Mouse (Mus musculus): ENCODE data around the gene Ambn. TPM values are rescaled to one million over a fixed set of nuclear protein-coding genes. Genes with fewer than 3 reads are reported as not detected.
"Not testable (repeated sequence)": the region's sequence is repeated elsewhere in the genome, so short reads cannot be mapped to it uniquely, and the experiment has no call there.

Gene Ambn
- total RNA-seq (2017), result not detected in 3 replicates

GRCm38 (mm10) chr5:88455691-88456090 is at the start of gene Ambn:
Gene Ambn (plus strand): TSS chr5:88455991.
- no peak for ATAC-seq (replicated peaks; ENCODE audit: insufficient number of reproducible peaks, low FRiP score, low TSS enrichment, poor library complexity, severe bottlenecking)

DNA sequence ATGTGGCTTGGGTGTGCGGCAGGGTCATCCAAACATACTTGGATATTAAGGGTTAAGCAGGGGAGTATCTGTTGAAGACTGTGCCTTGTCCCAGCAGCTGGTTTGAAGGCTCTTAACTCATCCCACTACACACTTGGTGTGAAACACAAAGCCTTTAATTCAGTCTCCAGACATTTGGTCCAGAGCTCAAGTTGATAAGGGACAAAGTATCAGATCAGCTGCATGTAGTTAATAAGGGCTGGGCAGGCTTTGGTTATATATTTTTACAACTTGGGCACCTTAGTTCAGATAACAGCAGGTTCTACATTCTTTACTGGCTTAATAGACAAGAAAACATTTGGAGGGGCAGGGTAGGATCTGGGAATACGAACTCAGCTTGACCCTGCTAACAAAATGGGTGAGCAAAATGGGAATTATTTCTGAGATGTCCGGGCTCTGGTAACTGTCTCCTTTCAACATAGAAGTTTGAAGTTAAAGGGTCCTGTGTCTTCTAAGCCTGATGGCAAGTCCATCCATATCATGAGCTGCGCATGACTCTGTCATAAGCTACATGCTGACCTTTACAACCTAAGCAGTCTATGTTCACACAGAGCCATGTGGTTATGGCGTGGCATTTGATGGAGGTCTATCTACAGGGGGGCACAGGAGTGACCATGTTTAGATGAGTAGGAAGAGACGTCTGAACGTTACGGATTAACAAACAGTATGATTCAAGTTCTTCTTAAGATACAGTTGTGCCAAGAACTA is 35.3 kb upstream of the Ambn start:
- ATAC-seq (replicated peaks; ENCODE audit: insufficient number of reproducible peaks, low FRiP score, low TSS enrichment, poor library complexity, severe bottlenecking), result no peak

- not testable (repeated sequence) for ATAC-seq (replicated peaks; ENCODE audit: insufficient number of reproducible peaks, low FRiP score, low TSS enrichment, poor library complexity, severe bottlenecking)
Observed at GRCm38 (mm10) chr5:88424892-88425291, 30.9 kb upstream of the Ambn start.

- no peak for ATAC-seq (replicated peaks; ENCODE audit: insufficient number of reproducible peaks, low FRiP score, low TSS enrichment, poor library complexity, severe bottlenecking)
Observed at GRCm38 (mm10) chr5:88426753-88427152, 29.0 kb upstream of the Ambn start.

- no peak for ATAC-seq (replicated peaks; ENCODE audit: insufficient number of reproducible peaks, low FRiP score, low TSS enrichment, poor library complexity, severe bottlenecking)
Observed at GRCm38 (mm10) chr5:88467471-88467870, 11.7 kb downstream of the Ambn start.

DNA sequence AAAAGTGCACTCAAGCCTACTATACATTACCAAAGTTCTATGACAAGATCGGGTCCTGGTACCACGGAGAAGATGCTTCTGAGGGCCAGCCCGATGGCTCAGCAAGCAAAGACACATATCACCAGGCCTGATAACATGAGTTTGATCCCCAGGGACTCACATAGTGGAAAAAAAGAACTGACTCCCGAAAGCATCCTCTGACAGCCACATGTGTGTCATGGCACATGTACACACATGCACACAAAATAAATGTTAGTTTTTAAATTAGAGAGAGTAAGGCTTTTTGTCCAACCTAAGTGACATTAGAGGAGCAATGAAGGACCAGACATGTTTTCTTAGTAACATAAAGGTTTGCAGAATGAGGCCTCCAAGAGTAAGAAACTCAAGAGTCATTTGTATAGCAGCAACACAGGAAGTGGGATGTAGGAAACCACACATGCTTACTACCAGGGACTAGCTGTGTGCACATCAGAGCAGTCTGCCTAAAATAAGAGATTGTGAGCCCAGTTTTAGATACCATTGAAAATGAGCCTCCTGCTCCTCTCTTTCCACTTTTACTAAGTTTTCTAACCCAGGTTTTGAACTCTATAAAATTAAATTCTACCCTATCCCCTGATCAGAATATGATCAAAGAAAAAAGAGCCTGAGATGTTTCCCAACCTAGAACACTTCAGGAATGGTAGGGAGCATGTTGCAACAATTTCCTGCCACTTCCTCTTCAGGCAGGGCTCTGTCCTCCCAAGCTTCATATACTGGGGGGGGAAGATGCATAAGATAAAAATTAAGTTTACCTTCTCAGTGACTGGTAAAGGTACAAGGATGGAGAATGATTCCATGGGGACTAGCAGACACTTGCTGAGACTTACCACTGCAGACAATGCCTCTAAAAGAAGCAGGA is 13.3 kb downstream of the Ambn start:
- no peak for ATAC-seq (replicated peaks; ENCODE audit: insufficient number of reproducible peaks, low FRiP score, low TSS enrichment, poor library complexity, severe bottlenecking)

DNA sequence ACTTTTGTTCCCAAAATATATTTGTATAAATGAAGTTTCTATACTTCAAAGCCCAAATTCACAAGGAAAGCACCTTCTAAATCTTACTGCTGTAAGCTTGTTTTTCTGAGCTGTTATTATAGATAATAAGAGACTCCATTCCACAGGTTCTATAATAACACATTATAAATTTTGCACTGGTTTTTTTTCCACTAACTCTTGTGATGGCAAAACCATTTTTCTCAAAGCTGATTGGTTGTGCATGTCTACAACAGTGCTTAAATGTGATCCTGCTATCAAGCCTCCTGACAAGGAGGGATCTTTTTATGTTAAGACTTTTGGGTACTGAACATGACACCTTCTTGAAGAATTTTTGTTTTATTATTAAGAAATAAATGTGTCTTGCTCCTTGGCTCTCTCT is 31.9 kb downstream of the Ambn start, which contains the start of gene Enam:
Gene Enam, plus strand, starts transcription at position 301 of the 400 bp plus-strand sequence.
- no peak for ATAC-seq (replicated peaks; ENCODE audit: insufficient number of reproducible peaks, low FRiP score, low TSS enrichment, poor library complexity, severe bottlenecking)

DNA sequence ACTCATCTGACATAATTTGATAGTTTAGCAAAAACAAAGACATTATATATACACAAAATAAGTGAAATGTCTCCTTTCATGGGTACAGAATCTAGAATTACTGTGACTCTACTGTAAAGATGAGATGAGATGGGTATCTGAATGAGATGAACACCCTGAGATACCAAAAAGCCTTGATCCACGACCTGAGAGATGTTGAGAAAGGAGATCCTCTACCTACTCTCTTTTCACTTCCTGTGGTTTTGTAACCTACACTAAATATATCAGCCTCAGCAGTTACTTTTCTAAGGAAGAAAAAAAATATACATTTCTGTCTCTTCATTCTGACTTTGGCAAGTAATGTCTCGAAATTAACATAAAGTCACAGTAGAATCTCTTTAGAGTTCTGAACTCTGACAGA is 33.2 kb downstream of the Ambn start:
- no peak for ATAC-seq (replicated peaks; ENCODE audit: insufficient number of reproducible peaks, low FRiP score, low TSS enrichment, poor library complexity, severe bottlenecking)

DNA sequence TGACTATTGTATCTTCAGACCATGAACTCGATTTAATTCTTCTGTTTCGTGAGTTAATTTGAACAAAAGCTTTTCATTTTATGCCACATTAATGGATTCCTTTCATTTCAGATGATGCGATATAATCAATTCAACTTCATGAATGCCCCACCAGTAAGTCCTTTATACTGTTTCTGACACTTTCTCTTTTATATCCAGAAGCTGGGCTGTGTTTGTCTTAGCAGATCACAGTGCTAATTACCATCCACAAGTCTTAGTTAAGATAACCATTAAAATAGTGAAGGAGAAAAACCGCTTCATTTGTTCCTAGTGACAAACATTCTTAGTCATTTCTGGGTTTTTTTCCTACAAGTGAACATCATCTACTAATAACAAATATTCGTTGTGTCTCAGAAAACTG is 35.3 kb downstream of the Ambn start:
- no peak for ATAC-seq (replicated peaks; ENCODE audit: insufficient number of reproducible peaks, low FRiP score, low TSS enrichment, poor library complexity, severe bottlenecking)

DNA sequence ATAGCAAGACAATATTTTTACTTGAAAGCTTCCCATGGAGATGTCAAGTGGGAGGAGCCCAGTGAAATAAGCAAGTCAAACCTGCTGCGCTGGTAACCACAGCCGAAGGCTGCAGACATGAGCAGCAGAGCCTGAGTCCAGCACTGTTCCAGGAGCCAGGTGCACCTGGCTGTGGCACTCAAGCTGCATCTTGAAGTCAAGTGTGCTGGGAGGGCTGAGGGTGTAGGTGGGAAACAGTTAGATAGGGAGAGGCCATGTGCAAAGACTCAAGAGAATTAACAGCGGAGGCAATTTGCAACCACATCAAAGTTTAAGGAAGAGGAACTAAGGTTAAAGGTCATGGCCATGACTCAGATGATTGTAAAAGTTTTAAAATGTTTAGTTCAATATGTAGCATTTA is 44.0 kb downstream of the Ambn start:
- peak; percentile 83 for ATAC-seq (replicated peaks; ENCODE audit: insufficient number of reproducible peaks, low FRiP score, low TSS enrichment, poor library complexity, severe bottlenecking)

DNA sequence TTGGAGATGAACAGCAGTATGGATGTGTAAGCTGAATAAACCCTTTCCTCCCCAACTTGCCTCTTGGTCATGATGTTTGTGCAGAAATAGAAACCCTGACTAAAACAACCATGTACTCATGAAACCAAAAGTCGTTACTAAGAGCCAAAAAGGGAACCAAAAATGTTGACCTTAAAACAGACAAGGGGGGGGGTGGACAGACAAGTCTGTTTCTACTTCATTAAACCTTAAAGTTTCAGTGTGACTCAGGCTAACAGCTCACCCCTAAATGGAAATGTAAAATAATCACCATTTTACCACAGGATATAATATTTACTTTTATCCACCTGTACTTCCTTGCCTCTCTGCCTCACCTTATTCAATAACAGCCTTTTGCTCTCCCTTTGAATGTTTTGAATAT is 52.8 kb downstream of the Ambn start:
- ATAC-seq (replicated peaks; ENCODE audit: insufficient number of reproducible peaks, low FRiP score, low TSS enrichment, poor library complexity, severe bottlenecking), result peak; percentile 89

- peak; percentile 82 for ATAC-seq (replicated peaks; ENCODE audit: insufficient number of reproducible peaks, low FRiP score, low TSS enrichment, poor library complexity, severe bottlenecking)
Observed at GRCm38 (mm10) chr5:88508990-88509389, 53.2 kb downstream of the Ambn start.

Other genes starting within 250 kb of the Ambn start
- gene Gm7714, start 187.1 kb upstream of the Ambn start, total RNA-seq (2017), result not detected in 3 replicates
- gene Prol1, start 138.7 kb upstream of the Ambn start, total RNA-seq (2017), result not detected in 3 replicates
- not detected in 3 replicates for gene Amtn, start 79.9 kb upstream of the Ambn start, total RNA-seq (2017)
- gene Enam, start 32.0 kb downstream of the Ambn start, total RNA-seq (2017), result not detected in 3 replicates
- 227 to 282 TPM (median 255 TPM) in 3 replicates for gene Jchain, start 71.9 kb downstream of the Ambn start, total RNA-seq (2017)
- gene Utp3, start 98.5 kb downstream of the Ambn start, total RNA-seq (2017), result 68.4 to 86.2 TPM (median 73.0 TPM) in 3 replicates
- gene Rufy3, start 109.0 kb downstream of the Ambn start, total RNA-seq (2017), result 27.2 to 35.3 TPM (median 32.9 TPM) in 3 replicates
- 64.2 to 83.6 TPM (median 72.0 TPM) in 3 replicates for gene Grsf1, start 220.2 kb downstream of the Ambn start, total RNA-seq (2017)

Data from monocyte, adult 5-6 weeks (primary cell).